Comparison of ENCODE assay signal across 14 mouse cellular contexts in the genomic region with DNA sequence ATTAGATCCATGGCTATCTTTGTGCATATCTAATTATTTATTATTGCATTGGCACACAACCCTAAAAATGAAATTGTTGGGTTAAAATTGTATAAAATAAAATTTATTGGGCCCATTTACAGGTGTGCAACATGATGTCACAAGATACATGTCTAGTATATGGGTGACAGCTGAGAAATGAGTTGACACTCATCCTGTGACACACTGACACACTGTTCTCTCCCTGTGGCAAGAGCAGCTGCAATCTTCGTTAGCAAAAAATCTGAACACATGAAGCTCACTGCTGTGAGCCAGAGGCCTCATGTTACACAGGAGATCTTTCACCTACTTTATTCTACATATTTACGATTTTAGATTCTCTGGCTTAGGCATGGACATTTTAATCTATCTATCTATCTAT.
"Had no signal": no experiment of that assay in that cellular context is flagged by ENCODE, and none has a peak within 500 bp of the region (broad histone marks: within the 10 kb centered on the region; RNA-seq: fewer than 3 reads in every experiment).

No protein-coding gene starts in this region.

- H3K9ac ChIP-seq: liver, embryonic 12.5 days; liver, embryonic 14.5 days; lung, embryonic 14.5 days; midbrain, embryonic 13.5 days; neural tube, embryonic 12.5 days; stomach, embryonic 15.5 days had no signal

- ATAC-seq: liver, embryonic 12.5 days had no signal

- H3K27ac ChIP-seq: liver, embryonic 12.5 days; liver, embryonic 14.5 days; midbrain, embryonic 13.5 days; neural tube, embryonic 12.5 days; stomach, embryonic 15.5 days; stomach, postnatal 0 days had no signal

- H3K9me3 ChIP-seq: liver, embryonic 12.5 days; midbrain, embryonic 13.5 days; neural tube, embryonic 12.5 days; stomach, embryonic 15.5 days had no signal

- H3K36me3 ChIP-seq: liver, embryonic 12.5 days; midbrain, embryonic 13.5 days; neural tube, embryonic 12.5 days; stomach, embryonic 15.5 days had no signal

- DNase-seq: lung, adult 18-20 months; lung, embryonic 14.5 days; lung, postnatal 10 days; lung, postnatal 4 days; right cerebral cortex, postnatal 14 days; thymus, adult 2 months; thymus, postnatal 25 days; thymus, postnatal 4 days had no signal

- H3K4me3 ChIP-seq: liver, embryonic 12.5 days; midbrain, embryonic 13.5 days; neural tube, embryonic 12.5 days; stomach, embryonic 15.5 days had no signal

- H3K27me3 ChIP-seq: liver, embryonic 12.5 days; neural tube, embryonic 12.5 days; stomach, embryonic 15.5 days had no signal

- H3K4me1 ChIP-seq: liver, embryonic 12.5 days; neural tube, embryonic 12.5 days; stomach, embryonic 15.5 days had no signal

- H3K4me2 ChIP-seq: liver, embryonic 12.5 days; lung, embryonic 14.5 days; midbrain, embryonic 13.5 days; neural tube, embryonic 12.5 days; stomach, embryonic 15.5 days had no signal
